Mouse (Mus musculus) adrenal gland, adult 2 months (tissue): ENCODE measurements around the gene Fam72a. TPM values are rescaled to one million over a fixed set of nuclear protein-coding genes. Genes with fewer than 3 reads are reported as not detected.

Experiments used
- DNase-seq: peaks from one replicate; pipeline ENCODE4 v3.0.0; 2021
- polyA plus RNA-seq: library from polyadenylated mRNA; depleted of rRNA; stranded (reverse); fragments of >200 nt; gene quantifications from 2 replicates; pipeline ENCODE4 v1.2.3, GENCODE M21; 2012
- total RNA-seq, 2 experiments: library from RNA; stranded (reverse); gene quantifications; 2 replicates each; pipeline ENCODE4 v1.2.3; 2021

The Fam72a gene
- total and polyA plus RNA-seq, 3 experiments: 0.07 to 0.92 (median 0.79) TPM

- peak; percentile 80 for DNase-seq
These were observed 1.1 kb upstream of the Fam72a start for GRCm38 (mm10) chr1:131526371-131527270.

GRCm38 (mm10) chr1:131528081-131528507 lies 391 bp downstream of the Fam72a start:
- peak; percentile 89 for DNase-seq

GRCm38 (mm10) chr1:131528561-131529166 lies 961 bp downstream of the Fam72a start:
- peak; percentile 62 for DNase-seq

- peak; percentile 31 for DNase-seq
These were observed 12.1 kb downstream of the Fam72a start for GRCm38 (mm10) chr1:131539771-131540170.

GRCm38 (mm10) chr1:131540795-131541194 lies 13.1 kb downstream of the Fam72a start:
- no peak for DNase-seq

GRCm38 (mm10) chr1:131541431-131541830 lies 13.7 kb downstream of the Fam72a start:
- peak; percentile 10 for DNase-seq

GRCm38 (mm10) chr1:131541903-131542302 lies 14.2 kb downstream of the Fam72a start:
- no peak for DNase-seq

DNA sequence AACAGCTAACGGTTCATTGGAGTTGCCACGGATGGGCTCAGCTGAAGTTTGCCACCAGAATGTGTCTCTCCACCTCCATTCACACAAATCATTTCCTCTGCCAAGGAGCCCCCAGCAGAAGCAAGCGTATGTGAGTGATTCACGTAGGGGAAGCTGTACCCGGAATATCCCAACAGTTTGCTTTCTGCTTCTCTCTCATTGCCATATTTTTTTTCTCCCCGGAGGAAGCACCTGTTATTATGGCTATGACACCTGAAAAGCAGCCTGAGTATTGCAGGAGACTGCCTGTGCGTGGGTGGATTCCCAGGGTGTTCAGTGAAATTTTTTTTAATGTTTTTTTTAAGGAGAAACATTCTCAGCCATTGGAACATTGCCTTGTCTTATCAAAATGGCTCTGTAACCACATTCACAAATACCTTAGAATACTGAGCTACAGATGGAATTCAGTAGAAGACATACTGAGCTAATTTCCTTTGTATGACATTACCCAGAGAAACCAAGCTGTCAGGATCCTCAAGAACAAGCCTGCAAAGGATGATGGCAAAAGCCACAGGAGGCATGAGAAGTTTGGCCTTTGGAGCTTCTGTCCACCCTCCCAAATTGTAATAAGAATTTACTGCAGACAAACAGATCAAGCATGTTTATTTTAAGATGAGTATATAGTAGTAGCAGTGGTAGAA lies 16.3 kb downstream of the Fam72a start:
- no peak for DNase-seq

DNA sequence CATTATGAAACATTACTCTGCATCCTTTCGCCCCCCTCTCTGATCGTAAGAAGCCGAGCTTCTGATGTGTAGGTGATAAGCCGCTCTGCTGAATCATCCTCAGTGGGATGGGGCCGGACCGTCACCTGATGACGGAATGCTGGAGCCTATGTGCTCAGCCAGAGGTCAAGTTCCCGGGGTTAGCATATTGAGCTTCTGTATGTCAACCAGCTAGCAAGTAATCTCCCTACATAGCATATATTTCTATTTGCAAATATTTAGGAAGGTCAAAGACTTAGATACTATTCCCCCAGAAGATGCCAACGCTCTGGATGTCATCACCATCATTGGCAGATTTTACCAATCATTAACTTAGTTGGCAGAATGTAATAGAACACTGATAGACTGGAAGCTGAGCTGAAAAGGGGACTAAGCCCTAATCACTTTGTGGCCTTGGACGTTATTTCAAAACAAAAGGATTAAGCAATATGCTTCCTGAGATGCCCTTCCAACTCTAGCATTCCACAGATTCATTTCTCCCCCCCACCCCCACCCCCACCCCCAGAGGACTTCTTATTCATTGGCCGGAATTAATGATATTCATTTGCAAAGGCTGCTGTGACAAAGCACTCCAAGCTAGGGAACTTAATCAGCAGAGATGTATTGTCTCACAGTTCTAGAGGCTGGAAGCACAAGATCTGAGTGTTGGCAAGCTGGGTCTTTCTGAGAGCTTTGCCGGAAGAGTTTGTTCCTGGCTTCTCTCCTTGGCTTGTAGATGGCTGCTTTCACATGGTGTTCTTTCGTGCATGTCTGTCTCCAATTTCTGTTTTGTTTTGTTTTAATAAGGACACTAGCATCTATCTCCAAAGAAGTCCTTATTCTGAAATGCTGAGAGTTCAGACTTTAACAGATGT lies 19.3 kb downstream of the Fam72a start:
- DNase-seq: peak; percentile 14

GRCm38 (mm10) chr1:131548494-131549365 lies 21.0 kb downstream of the Fam72a start:
- peak; percentile 23 for DNase-seq

- no peak for DNase-seq
These were observed 24.3 kb downstream of the Fam72a start for GRCm38 (mm10) chr1:131551956-131552355.

GRCm38 (mm10) chr1:131553428-131553827 lies 25.7 kb downstream of the Fam72a start:
- DNase-seq: no peak

- peak; percentile 76 for DNase-seq
These were observed 27.5 kb downstream of the Fam72a start for GRCm38 (mm10) chr1:131555042-131555812.

DNA sequence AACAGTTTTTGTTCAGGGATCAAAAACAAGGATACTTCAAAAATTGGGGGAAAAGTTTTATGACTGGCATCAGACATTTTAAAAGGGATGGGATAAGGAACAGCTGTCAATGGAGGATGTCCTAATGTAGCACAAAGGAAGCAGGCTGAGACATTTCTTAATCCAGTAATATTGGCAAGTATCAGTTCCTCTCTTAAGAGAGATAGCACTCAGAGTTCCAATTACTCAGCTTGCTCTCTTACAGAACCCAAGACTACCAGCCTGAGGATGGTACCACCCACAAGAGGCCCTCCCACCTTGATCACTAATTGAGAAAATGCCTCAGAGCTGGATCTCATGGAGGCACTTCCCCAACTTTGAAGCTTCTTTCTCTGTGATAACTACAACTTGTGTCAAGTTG lies 32.8 kb downstream of the Fam72a start:
- DNase-seq: no peak

DNA sequence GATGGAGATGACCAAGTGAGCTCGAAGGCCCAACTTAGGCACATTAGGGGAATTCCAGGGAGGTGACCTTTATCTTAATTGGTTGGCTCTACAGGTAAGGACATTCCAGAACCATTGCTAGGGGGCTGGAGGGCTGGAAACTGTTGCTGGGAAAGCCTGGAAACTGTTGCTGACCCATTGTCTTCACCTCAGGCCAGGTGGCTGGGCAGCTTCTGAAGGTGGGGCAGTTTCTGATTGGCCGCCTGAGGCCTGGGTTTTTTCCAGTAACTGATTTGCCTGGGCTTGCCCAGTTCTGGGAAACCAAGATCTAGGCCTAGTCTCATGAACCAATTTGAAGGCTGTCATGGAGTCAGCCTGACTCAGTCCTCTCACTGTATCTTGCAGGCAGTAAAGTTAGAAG lies 34.4 kb downstream of the Fam72a start:
- no peak for DNase-seq

GRCm38 (mm10) chr1:131566056-131566455 lies 38.4 kb downstream of the Fam72a start:
- DNase-seq: peak; percentile 5

DNA sequence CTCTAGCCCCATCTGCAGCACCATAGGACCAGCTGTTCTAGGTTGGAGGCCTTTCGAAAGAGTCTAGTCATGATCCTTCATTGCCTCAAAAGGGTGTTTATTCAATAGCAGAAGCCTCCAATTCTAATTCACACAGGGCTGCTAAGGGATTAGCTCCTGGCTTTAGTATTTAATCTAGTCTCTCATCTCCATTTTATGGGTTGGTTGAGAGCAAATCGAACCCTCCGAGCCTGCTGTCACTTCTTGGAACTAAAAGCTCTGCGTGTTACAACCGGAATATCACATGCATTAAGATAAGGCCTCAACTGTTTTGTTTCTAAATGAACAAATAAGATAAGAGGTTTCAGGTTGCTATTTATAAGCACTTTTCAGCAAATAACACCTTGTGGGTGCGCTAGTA lies 42.0 kb downstream of the Fam72a start:
- no peak for DNase-seq

DNA sequence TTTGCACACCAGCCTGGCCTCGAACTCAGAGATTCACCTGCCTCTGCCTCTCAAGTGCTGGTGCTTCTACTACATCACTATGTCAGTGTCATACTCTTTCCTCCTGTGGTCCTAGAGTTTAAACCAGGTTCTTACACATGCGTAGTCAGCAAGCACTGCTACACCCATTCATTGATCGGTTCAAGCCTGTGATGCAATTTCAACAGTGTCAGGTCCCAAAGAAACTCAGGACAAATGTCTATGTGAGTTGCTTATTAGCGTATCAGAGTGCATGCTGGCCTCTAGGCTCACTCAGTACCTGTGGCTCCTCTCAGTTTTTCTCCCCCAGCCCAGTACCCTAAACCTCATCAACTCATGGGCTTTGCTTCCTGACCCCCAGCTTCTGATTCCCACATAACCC lies 42.7 kb downstream of the Fam72a start:
- no peak for DNase-seq

- no peak for DNase-seq
These were observed 46.0 kb downstream of the Fam72a start for GRCm38 (mm10) chr1:131573721-131574120.
